Mouse (Mus musculus): Measurements from ENCODE around the gene Cd2bp2.

DNA sequence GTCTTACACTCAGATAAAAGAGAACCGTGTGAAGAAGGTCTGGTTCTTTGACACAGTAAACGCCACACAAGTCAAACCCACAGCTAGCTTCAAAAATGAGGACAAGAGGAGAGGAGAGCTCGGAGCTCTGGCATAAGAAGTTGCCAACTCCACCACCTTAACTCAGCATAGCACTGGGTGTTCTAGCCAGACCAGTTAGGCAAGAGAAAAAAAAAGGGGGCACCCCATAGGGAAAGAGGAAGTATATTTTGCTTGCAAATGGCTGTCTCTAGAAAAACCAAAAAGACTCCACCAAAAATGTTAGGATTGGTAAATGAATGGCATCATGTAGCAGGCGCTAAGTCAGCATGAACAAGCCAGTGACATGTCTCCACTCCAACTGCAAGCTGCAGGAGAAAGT lies 31.8 kb downstream of the Cd2bp2 start:
- TF ChIP-seq POLR2A (IDR thresholded peaks at IDR 0.05; ENCODE audit: borderline replicate concordance, low read depth, low read length) (no peak), CTCF (IDR thresholded peaks at IDR 0.05; ENCODE audit: low read depth, low read length) (no peak)
